Mouse (Mus musculus) adrenal gland, adult 10 weeks (tissue): ENCODE measurements around the gene Wdr48. TPM values are rescaled to one million over a fixed set of nuclear protein-coding genes. Genes with fewer than 3 reads are reported as not detected.

Experiments used
- polyA plus RNA-seq: library from polyadenylated mRNA; stranded (reverse); fragments of 350-450 nt; fragmentation: Illumina TruSeq; extraction: RNeasy Lipid Tissue Mini Kit (QIAGEN cat#74804); gene quantifications from one replicate; pipeline ENCODE4 v1.2.3, GENCODE M21; 2014; ENCODE audit warnings: low read depth, low replicate concordance

Wdr48 gene
- polyA plus RNA-seq, result 66.4 TPM

GRCm38 (mm10) chr9:119894339-119895009, at the start of gene Wdr48:
Gene Wdr48 (plus strand): TSS chr9:119894878.

GRCm38 (mm10) chr9:119937005-119937773, 42.5 kb downstream of the Wdr48 start, which contains the start of the genes Gorasp1 and Ttc21a:
Gene Gorasp1 (minus strand): TSS chr9:119937565.
Gene Ttc21a (plus strand): TSS chr9:119937606.

Other genes starting within 250 kb of the Wdr48 start
- not detected for gene Scn10a, start 175.6 kb upstream of the Wdr48 start, polyA plus RNA-seq
- gene Scn11a, start 69.4 kb upstream of the Wdr48 start, polyA plus RNA-seq, result not detected
- 5.4 TPM for gene Gorasp1, start 42.7 kb downstream of the Wdr48 start, polyA plus RNA-seq
- not detected for gene Ttc21a, start 42.7 kb downstream of the Wdr48 start, polyA plus RNA-seq
- gene Csrnp1, start 89.8 kb downstream of the Wdr48 start, polyA plus RNA-seq, result not detected
- not detected for gene Xirp1, start 128.7 kb downstream of the Wdr48 start, polyA plus RNA-seq
- gene Cx3cr1, start 175.0 kb downstream of the Wdr48 start, polyA plus RNA-seq, result 9.1 TPM
- not detected for gene Ccr8, start 197.2 kb downstream of the Wdr48 start, polyA plus RNA-seq
- 3.2 TPM for gene Slc25a38, start 215.5 kb downstream of the Wdr48 start, polyA plus RNA-seq
- gene Rpsa, start 232.8 kb downstream of the Wdr48 start, polyA plus RNA-seq, result 79.8 TPM